Mouse (Mus musculus) macrophage (primary cell): Measurements from ENCODE around the gene Hadh. TPM values are rescaled to one million over a fixed set of nuclear protein-coding genes. Genes with fewer than 3 reads are reported as not detected.

Experiments
- H3K27ac ChIP-seq: fragments of 350-480 bp; formaldehyde crosslinking; 2 replicates; pipeline ENCODE4 v1.9.0; 2021
- H3K36me3 ChIP-seq: fragments of 350-480 bp; formaldehyde crosslinking; 2 replicates; pipeline ENCODE4 v1.9.0; 2021; ENCODE audit errors: inconsistent target
- H3K4me3 ChIP-seq: fragments of 350-480 bp; formaldehyde crosslinking; 2 replicates; pipeline ENCODE4 v1.9.0; 2021; ENCODE audit errors: inconsistent target
- H3K79me2 ChIP-seq: fragments of 350-480 bp; formaldehyde crosslinking; 2 replicates; pipeline ENCODE4 v1.9.0; 2021; ENCODE audit errors: inconsistent target
- WGBS: methylation state at CpG from one replicate; pipeline ENCODE4 v1.1.7; 2026; ENCODE audit warnings: inconsistent platforms; ENCODE audit not compliant: missing documents; 5-methylcytosine and 5-hydroxymethylcytosine counted together
- polyA plus RNA-seq: library from polyadenylated mRNA; stranded (reverse); fragments of 250-400 nt; gene quantifications from 3 replicates; pipeline ENCODE4 v1.2.4, GENCODE M21; 2018; ENCODE audit warnings: inconsistent platforms

Hadh gene
- polyA plus RNA-seq, 1 experiment from 2014 or later = 27.1 TPM

GRCm38 (mm10) chr3:131186193-131186592 lies 85.7 kb downstream of the Hadh start:
- WGBS = 89% methylated on average over 5 of the region's 5 CpGs
- Histone ChIP-seq H3K79me2 (no peaks in the 10 kb centered on the region), H3K36me3 (no peaks in the 10 kb centered on the region), H3K27ac (no peak overlapping the region), H3K4me3 (no peak overlapping the region)

Other genes with a start within 250 kb of the Hadh start
- gene Lef1, start 161.6 kb downstream of the Hadh start, polyA plus RNA-seq = 0.14 to 0.22 TPM in 2 of 3 replicates, not detected in the other
- 0.23 to 0.62 TPM (median 0.45 TPM) in 3 replicates for gene Cyp2u1, start 31.1 kb upstream of the Hadh start, polyA plus RNA-seq
- gene Sgms2, start 219.3 kb upstream of the Hadh start, polyA plus RNA-seq = 2.5 to 4.8 TPM (median 3.8 TPM) in 3 replicates